Mouse (Mus musculus) stomach, embryonic 14.5 days (tissue): ENCODE data around the gene Slc38a9. TPM values are rescaled to one million over a fixed set of nuclear protein-coding genes. Genes with fewer than 3 reads are reported as not detected.

Experiments
- ATAC-seq: fragments of 200-750 bp; cut with Nextera tagmentation; 2 replicates; pipeline ENCODE4 v1.8.0; 2017; ENCODE audit warnings: low read depth, moderate TSS enrichment; ENCODE audit not compliant: insufficient number of reproducible peaks, insufficient read depth, low FRiP score
- H3K27ac ChIP-seq: fragments of 300-500 bp; sonication (generic); 2 replicates; pipeline ENCODE4 v1.5.1; 2014; ENCODE audit warnings: mild to moderate bottlenecking, low read length, moderate library complexity, mixed read lengths
- H3K27me3 ChIP-seq: fragments of 300-500 bp; sonication (generic); 2 replicates; pipeline ENCODE4 v1.6.1; 2014; ENCODE audit warnings: low read length, control low read depth, mixed read lengths; ENCODE audit not compliant: control insufficient read depth, insufficient read depth
- H3K36me3 ChIP-seq: fragments of 300-500 bp; sonication (generic); 2 replicates; pipeline ENCODE4 v1.6.1; 2014; ENCODE audit warnings: mild to moderate bottlenecking, control low read depth, low read length, moderate library complexity, mixed read lengths; ENCODE audit not compliant: control insufficient read depth, insufficient read depth
- H3K4me1 ChIP-seq: fragments of 300-500 bp; sonication (generic); 2 replicates; pipeline ENCODE4 v1.6.1; 2014; ENCODE audit warnings: low read length, control low read depth, mixed read lengths; ENCODE audit not compliant: control insufficient read depth, insufficient read depth
- H3K4me2 ChIP-seq: fragments of 300-500 bp; sonication (generic); replicated peaks from 2 replicates; pipeline ENCODE4 v1.6.1; 2014; ENCODE audit warnings: low read depth, low read length, control low read depth
- H3K4me3 ChIP-seq: fragments of 300-500 bp; sonication (generic); 2 replicates; pipeline ENCODE4 v1.5.1; 2014; ENCODE audit warnings: low read depth, low read length, control low read depth
- H3K9ac ChIP-seq: fragments of 300-500 bp; sonication (generic); replicated peaks from 2 replicates; pipeline ENCODE4 v1.6.1; 2014; ENCODE audit warnings: low read depth, mild to moderate bottlenecking, control low read depth, low read length, moderate library complexity, mixed read lengths
- H3K9me3 ChIP-seq: fragments of 300-500 bp; sonication (generic); 2 replicates; pipeline ENCODE4 v1.6.1; 2016; ENCODE audit warnings: low read depth, low read length, control low read depth; ENCODE audit not compliant: control insufficient read depth
- WGBS: fragments of 180-500 bp; shearing (Covaris S2); extraction: QIAGEN DNeasy Blood & Tissue Kit; methylation state at CpG from one replicate; pipeline ENCODE4 v1.1.7; 2014; 5-methylcytosine and 5-hydroxymethylcytosine counted together
- polyA plus RNA-seq: library from polyadenylated mRNA; unstranded; fragments of >200 nt; fragmentation: Nextera tagmentation; extraction: Ambion mirVana; gene quantifications from 2 replicates; pipeline ENCODE4 v1.2.1, GENCODE M21; 2014

The Slc38a9 gene
- polyA plus RNA-seq, 1 experiment from 2014 or later, result 18.1 TPM

- Histone ChIP-seq H3K9ac (no peak overlapping the region), H3K4me1 (peaks cover 44% of the 10 kb centered on the region; the same call in 1 of the 2 replicates), H3K9me3 (no peaks in the 10 kb centered on the region), H3K27ac (no peak overlapping the region; the same call in 1 of the 2 replicates), H3K36me3 (no peaks in the 10 kb centered on the region), H3K4me2 (no peak overlapping the region), H3K27me3 (no peaks in the 10 kb centered on the region), H3K4me3 (no peak overlapping the region)
- 50% methylated on average over 1 of the region's 1 CpGs for WGBS
- no peak for ATAC-seq
Observed at GRCm38 (mm10) chr13:112760538-112760881, 100.0 kb downstream of the Slc38a9 start.

- H3K4me1 ChIP-seq, result peaks cover 36% of the 10 kb centered on the region; the same call in 1 of the 2 replicates
- H3K36me3 ChIP-seq, result no peaks in the 10 kb centered on the region
- no peak overlapping the region for H3K4me2 ChIP-seq
- H3K27me3 ChIP-seq, result no peaks in the 10 kb centered on the region
- peak overlapping the region; percentile 84 for H3K27ac ChIP-seq
- no peak overlapping the region for H3K9ac ChIP-seq
- H3K9me3 ChIP-seq, result no peaks in the 10 kb centered on the region; the same call in 1 of the 2 replicates
- no peak for ATAC-seq
- H3K4me3 ChIP-seq, result no peak overlapping the region
- 27% methylated on average over 1 of the region's 1 CpGs for WGBS
Observed at GRCm38 (mm10) chr13:112761787-112762186, 101.2 kb downstream of the Slc38a9 start.

GRCm38 (mm10) chr13:112762548-112762947 is 102.0 kb downstream of the Slc38a9 start:
- Histone ChIP-seq H3K4me2 (no peak overlapping the region), H3K9me3 (peaks cover 7% of the 10 kb centered on the region), H3K36me3 (no peaks in the 10 kb centered on the region), H3K4me3 (no peak overlapping the region), H3K27ac (peak overlapping the region; percentile 27; the same call in 1 of the 2 replicates), H3K9ac (no peak overlapping the region), H3K27me3 (no peaks in the 10 kb centered on the region), H3K4me1 (peaks cover 36% of the 10 kb centered on the region; the same call in 1 of the 2 replicates)
- WGBS, result 36% methylated on average over 4 of the region's 4 CpGs
- ATAC-seq, result no peak

GRCm38 (mm10) chr13:112763531-112764091 is 103.1 kb downstream of the Slc38a9 start:
- H3K27ac ChIP-seq, result no peak overlapping the region
- H3K4me2 ChIP-seq, result no peak overlapping the region
- H3K27me3 ChIP-seq, result no peaks in the 10 kb centered on the region
- peaks cover 10% of the 10 kb centered on the region for H3K9me3 ChIP-seq
- WGBS, result 43% methylated on average over 10 of the region's 10 CpGs
- H3K36me3 ChIP-seq, result no peaks in the 10 kb centered on the region
- no peak overlapping the region for H3K9ac ChIP-seq
- peaks cover 35% of the 10 kb centered on the region; the same call in 1 of the 2 replicates for H3K4me1 ChIP-seq
- H3K4me3 ChIP-seq, result no peak overlapping the region
- no peak for ATAC-seq

- Histone ChIP-seq H3K4me2 (no peak overlapping the region), H3K27me3 (no peaks in the 10 kb centered on the region), H3K27ac (no peak overlapping the region), H3K4me1 (peaks cover 26% of the 10 kb centered on the region; the same call in 1 of the 2 replicates), H3K36me3 (no peaks in the 10 kb centered on the region), H3K4me3 (no peak overlapping the region), H3K9me3 (peaks cover 10% of the 10 kb centered on the region), H3K9ac (no peak overlapping the region)
- no peak for ATAC-seq
- 73% methylated on average over 5 of the region's 5 CpGs for WGBS
Observed at GRCm38 (mm10) chr13:112764556-112764955, 104.0 kb downstream of the Slc38a9 start.

GRCm38 (mm10) chr13:112765654-112766053 is 105.1 kb downstream of the Slc38a9 start:
- Histone ChIP-seq H3K36me3 (no peaks in the 10 kb centered on the region), H3K4me2 (no peak overlapping the region), H3K4me3 (no peak overlapping the region), H3K9ac (no peak overlapping the region), H3K9me3 (peaks cover 10% of the 10 kb centered on the region), H3K27me3 (no peaks in the 10 kb centered on the region), H3K4me1 (peaks cover 23% of the 10 kb centered on the region; the same call in 1 of the 2 replicates), H3K27ac (no peak overlapping the region)
- no peak for ATAC-seq
- WGBS, result 89% methylated on average over 3 of the region's 3 CpGs

GRCm38 (mm10) chr13:112770528-112771328 is 110.2 kb downstream of the Slc38a9 start:
- no peak overlapping the region for H3K9ac ChIP-seq
- no peaks in the 10 kb centered on the region for H3K27me3 ChIP-seq
- H3K36me3 ChIP-seq, result no peaks in the 10 kb centered on the region
- peak overlapping the region; percentile 29 for H3K27ac ChIP-seq
- H3K4me3 ChIP-seq, result no peak overlapping the region
- WGBS, result 27% methylated on average over 11 of the region's 11 CpGs
- peaks cover 10% of the 10 kb centered on the region for H3K9me3 ChIP-seq
- ATAC-seq, result peak; percentile 75; the same call in 1 of the 2 replicates
- peaks cover 11% of the 10 kb centered on the region; the same call in 1 of the 2 replicates for H3K4me1 ChIP-seq
- H3K4me2 ChIP-seq, result no peak overlapping the region

- Histone ChIP-seq H3K36me3 (no peaks in the 10 kb centered on the region), H3K4me2 (no peak overlapping the region), H3K27me3 (no peaks in the 10 kb centered on the region), H3K4me1 (peaks cover 11% of the 10 kb centered on the region; the same call in 1 of the 2 replicates), H3K9ac (no peak overlapping the region), H3K9me3 (peaks cover 10% of the 10 kb centered on the region), H3K27ac (no peak overlapping the region), H3K4me3 (no peak overlapping the region)
- 39% methylated on average over 15 of the region's 15 CpGs for WGBS
- no peak for ATAC-seq
Observed at GRCm38 (mm10) chr13:112771447-112772208, 111.1 kb downstream of the Slc38a9 start.
